Mouse (Mus musculus) MEL (cell line): ENCODE results near the gene Tex9.
"Not testable (repeated sequence)": the region's sequence is repeated elsewhere in the genome, so short reads cannot be mapped to it uniquely, and the experiment has no call there.

ENCODE experiments used
- BHLHE40 ChIP-seq: IDR thresholded peaks from 2 replicates; pipeline ENCODE4 v1.6.1; 2012; ENCODE audit warnings: low read depth, mild to moderate bottlenecking, inconsistent platforms, low read length, improper control_type of control experiment, borderline replicate concordance
- CHD1 ChIP-seq: IDR thresholded peaks from 2 replicates; pipeline ENCODE4 v1.6.1; 2012; ENCODE audit warnings: low read depth, mild to moderate bottlenecking, inconsistent platforms, low read length, improper control_type of control experiment
- CTCF ChIP-seq, 3 experiments: IDR thresholded peaks in 2 of 3; conservative IDR thresholded peaks in 1 of 3; 2 replicates each; pipeline ENCODE4 v1.5.1; 2011 to 2012; ENCODE audit warnings: low read length in 3 of 3, low read depth in 2 of 3, mild to moderate bottlenecking in 2 of 3, improper control_type of control experiment in 1 of 3, inconsistent platforms in 1 of 3, mixed read lengths in 1 of 3, moderate library complexity in 1 of 3; ENCODE audit not compliant: control insufficient read depth in 1 of 3, insufficient read depth in 1 of 3, poor library complexity in 1 of 3, severe bottlenecking in 1 of 3
- EP300 ChIP-seq, 2 experiments: IDR thresholded peaks; 2 replicates each; pipeline ENCODE4 v1.6.1; 2011; ENCODE audit warnings: improper control_type of control experiment in 2 of 2, low read length in 2 of 2, low read depth in 1 of 2, mild to moderate bottlenecking in 1 of 2
- GABPA ChIP-seq: IDR thresholded peaks from 2 replicates; pipeline ENCODE4 v1.6.1; 2012; ENCODE audit warnings: low read depth, mild to moderate bottlenecking, inconsistent platforms, low read length, improper control_type of control experiment, moderate library complexity
- HCFC1 ChIP-seq: IDR thresholded peaks from 2 replicates; pipeline ENCODE4 v1.6.1; 2012; ENCODE audit warnings: low read depth, mild to moderate bottlenecking, inconsistent platforms, low read length, improper control_type of control experiment, moderate library complexity
- NRF1 ChIP-seq: IDR thresholded peaks from 2 replicates; pipeline ENCODE4 v1.6.1; 2014; ENCODE audit warnings: low read depth, mild to moderate bottlenecking, inconsistent platforms, low read length, improper control_type of control experiment, moderate library complexity; ENCODE audit not compliant: poor library complexity, insufficient read depth, severe bottlenecking
- POLR2A ChIP-seq, 2 experiments: IDR thresholded peaks; 2 replicates each; pipeline ENCODE4 v1.6.1; 2011 to 2012; ENCODE audit warnings: low read length in 2 of 2, mild to moderate bottlenecking in 2 of 2, control low read depth in 1 of 2, improper control_type of control experiment in 1 of 2, low read depth in 1 of 2, moderate library complexity in 1 of 2; ENCODE audit not compliant: control insufficient read depth in 1 of 2, insufficient read depth in 1 of 2, poor library complexity in 1 of 2
- POLR2AphosphoS2 ChIP-seq: IDR thresholded peaks from 2 replicates; pipeline ENCODE4 v1.6.1; 2011; ENCODE audit warnings: low read length, improper control_type of control experiment
- TCF12 ChIP-seq: IDR thresholded peaks from 2 replicates; pipeline ENCODE4 v1.6.1; 2014; ENCODE audit warnings: low read depth, mild to moderate bottlenecking, inconsistent platforms, low read length, improper control_type of control experiment, moderate library complexity
- ZC3H11A ChIP-seq: IDR thresholded peaks from 2 replicates; pipeline ENCODE4 v1.6.1; 2012; ENCODE audit warnings: low read depth, mild to moderate bottlenecking, inconsistent platforms, low read length, improper control_type of control experiment

DNA sequence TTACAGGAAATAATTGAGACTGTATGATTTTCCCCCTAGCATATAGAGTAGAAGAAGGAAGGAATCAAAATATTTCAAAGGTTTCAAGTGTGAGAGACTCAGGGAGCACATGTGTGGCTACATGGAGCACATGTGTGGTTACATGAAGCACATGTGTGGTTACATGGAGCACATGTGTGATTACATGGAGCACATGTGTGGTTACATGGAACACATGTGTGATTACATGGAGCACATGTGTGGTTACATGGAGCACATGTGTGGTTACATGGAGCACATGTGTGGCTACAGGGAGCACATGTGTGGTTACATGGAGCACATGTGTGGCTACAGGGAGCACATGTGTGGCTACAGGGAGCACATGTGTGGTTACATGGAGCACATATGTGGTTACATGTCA, 37.7 kb downstream of the Tex9 start:
- not testable (repeated sequence) for TF ChIP-seq CTCF (IDR thresholded peaks at IDR 0.05 in 2 of 3, conservative IDR thresholded peaks at IDR 0.05 in 1 of 3; ENCODE audit: control insufficient read depth in 1 of 3, insufficient read depth in 1 of 3, low read depth in 2 of 3, low read length in 3 of 3, poor library complexity in 1 of 3, severe bottlenecking in 1 of 3); GABPA; POLR2A (IDR thresholded peaks at IDR 0.05; ENCODE audit: control insufficient read depth in 1 of 2, insufficient read depth in 1 of 2, low read depth in 1 of 2, low read length in 2 of 2, poor library complexity in 1 of 2); CHD1; NRF1; ZC3H11A; BHLHE40; TCF12; HCFC1; EP300 (IDR thresholded peaks at IDR 0.05; ENCODE audit: low read depth in 1 of 2, low read length in 2 of 2); POLR2AphosphoS2
